7 mouse cellular contexts compared by ENCODE assay signal in genomic region chr9:43729450-43730266, GRCm38 (mm10). TPM values are rescaled to one million over a fixed set of nuclear protein-coding genes. Genes with fewer than 3 reads are reported as not detected.
A peak's percentile ranks its signal among the peaks of the same experiment; 100 is the strongest.
DNase-seq lines count a peak whose midpoint lies in the region; ATAC-seq and TF ChIP-seq lines count a peak whose summit lies in the region.

No protein-coding gene starts in this region.

- H3K9me3 ChIP-seq in liver, embryonic 11.5 days (ENCODE audit: control insufficient read depth, low read length) = no peaks in the 10 kb centered on the region
- H3K9me3 ChIP-seq in forebrain, embryonic 14.5 days (replicated peaks; ENCODE audit: control insufficient read depth, low read length) = no peaks in the 10 kb centered on the region
- H3K9me3 ChIP-seq in intestine, postnatal 0 days (ENCODE audit: control insufficient read depth) = no peaks in the 10 kb centered on the region
- no peaks in the 10 kb centered on the region for H3K9me3 ChIP-seq in midbrain, embryonic 14.5 days (ENCODE audit: control insufficient read depth, low read length)

- no peak overlapping the region for H3K4me2 ChIP-seq in liver, embryonic 11.5 days
- H3K4me2 ChIP-seq in forebrain, embryonic 14.5 days (ENCODE audit: low read length) = no peak overlapping the region
- H3K4me2 ChIP-seq in intestine, postnatal 0 days (replicated peaks; ENCODE audit: low read depth) = 0 out of 2 replicates have a peak overlapping the region, but pooled peaks have one; percentile 21
- 0 out of 2 replicates have a peak overlapping the region, but pooled peaks have one; percentile 18 for H3K4me2 ChIP-seq in midbrain, embryonic 14.5 days (ENCODE audit: low read length)

- 0 out of 2 replicates have a peak, but pooled peaks have one; percentile 36 for ATAC-seq in liver, embryonic 11.5 days (replicated peaks; ENCODE audit: low FRiP score)
- no peak for ATAC-seq in forebrain, embryonic 14.5 days
- peak; percentile 94 for ATAC-seq in intestine, postnatal 0 days
- ATAC-seq in midbrain, embryonic 14.5 days (ENCODE audit: low FRiP score, low TSS enrichment) = no peak; the same call in 1 of the 2 replicates

- H3K4me1 ChIP-seq in liver, embryonic 11.5 days (replicated peaks; ENCODE audit: control insufficient read depth, insufficient read depth, low read length) = peaks cover 11% of the 10 kb centered on the region
- H3K4me1 ChIP-seq in forebrain, embryonic 14.5 days (ENCODE audit: control insufficient read depth, insufficient read depth, low read length) = peaks cover 13% of the 10 kb centered on the region
- H3K4me1 ChIP-seq in intestine, postnatal 0 days (replicated peaks; ENCODE audit: control insufficient read depth, insufficient read depth, low read length) = peaks cover 9% of the 10 kb centered on the region
- H3K4me1 ChIP-seq in midbrain, embryonic 14.5 days (ENCODE audit: control insufficient read depth, insufficient read depth, low read length) = peaks cover 20% of the 10 kb centered on the region

- DNase-seq in liver, embryonic 11.5 days (ENCODE audit: low spot score) = no peak
- no peak for DNase-seq in liver
- DNase-seq in forebrain, embryonic 14.5 days (ENCODE audit: low spot score) = no peak
- no peak for DNase-seq in midbrain, embryonic 14.5 days
- DNase-seq in cerebellum, adult 11-12 months = no peak
- no peak for DNase-seq in frontal cortex, postnatal 25 days (ENCODE audit: low spot score in 2 of 2)

- no peak overlapping the region for H3K27ac ChIP-seq in liver, embryonic 11.5 days (ENCODE audit: low read depth, low read length)
- no peak overlapping the region for H3K27ac ChIP-seq in forebrain, embryonic 14.5 days (ENCODE audit: low read depth, low read length)
- H3K27ac ChIP-seq in intestine, postnatal 0 days (ENCODE audit: low read depth, low read length) = peak overlapping the region; percentile 71; the same call in 1 of the 2 replicates
- no peak overlapping the region for H3K27ac ChIP-seq in midbrain, embryonic 14.5 days (replicated peaks; ENCODE audit: low read depth, low read length)

- peaks cover 3% of the 10 kb centered on the region; the same call in 1 of the 2 replicates for H3K27me3 ChIP-seq in liver, embryonic 11.5 days (replicated peaks; ENCODE audit: control insufficient read depth, insufficient read depth, low read length)
- no peaks in the 10 kb centered on the region for H3K27me3 ChIP-seq in forebrain, embryonic 14.5 days (replicated peaks; ENCODE audit: control insufficient read depth, insufficient read depth, low read length)
- no peaks in the 10 kb centered on the region for H3K27me3 ChIP-seq in intestine, postnatal 0 days (replicated peaks; ENCODE audit: control insufficient read depth, insufficient read depth, low read length)
- H3K27me3 ChIP-seq in midbrain, embryonic 14.5 days (ENCODE audit: control insufficient read depth, insufficient read depth, low read length) = no peaks in the 10 kb centered on the region

- H3K36me3 ChIP-seq in liver, embryonic 11.5 days (ENCODE audit: control insufficient read depth, insufficient read depth, low read length) = no peaks in the 10 kb centered on the region
- no peaks in the 10 kb centered on the region for H3K36me3 ChIP-seq in forebrain, embryonic 14.5 days (ENCODE audit: control insufficient read depth, insufficient read depth, low read length)
- no peaks in the 10 kb centered on the region for H3K36me3 ChIP-seq in intestine, postnatal 0 days (ENCODE audit: control insufficient read depth, insufficient read depth)
- no peaks in the 10 kb centered on the region for H3K36me3 ChIP-seq in midbrain, embryonic 14.5 days (ENCODE audit: control insufficient read depth, insufficient read depth, low read length)

- WGBS in liver, embryonic 11.5 days = 13% methylated on average over 10 of the region's 10 CpGs
- WGBS in forebrain, embryonic 14.5 days = 19% methylated on average over 10 of the region's 10 CpGs
- 6% methylated on average over 10 of the region's 10 CpGs for WGBS in intestine, postnatal 0 days
- 20% methylated on average over 10 of the region's 10 CpGs for WGBS in midbrain, embryonic 14.5 days

- no peak overlapping the region for H3K4me3 ChIP-seq in liver, embryonic 11.5 days (ENCODE audit: low read depth, low read length)
- no peak overlapping the region for H3K4me3 ChIP-seq in forebrain, embryonic 14.5 days (ENCODE audit: low read depth, low read length)
- H3K4me3 ChIP-seq in intestine, postnatal 0 days (ENCODE audit: low read depth, low read length) = no peak overlapping the region
- H3K4me3 ChIP-seq in midbrain, embryonic 14.5 days (replicated peaks; ENCODE audit: low read depth, low read length) = no peak overlapping the region

- no peak for TF ChIP-seq CTCF in intestine, postnatal 0 days (IDR thresholded peaks at IDR 0.05; ENCODE audit: low read depth)

- H3K9ac ChIP-seq in liver, embryonic 11.5 days (ENCODE audit: low read depth, low read length) = no peak overlapping the region
- 0 out of 2 replicates have a peak overlapping the region, but pooled peaks have one; percentile 25 for H3K9ac ChIP-seq in forebrain, embryonic 14.5 days (ENCODE audit: low read length)
- H3K9ac ChIP-seq in intestine, postnatal 0 days (ENCODE audit: low read depth, low read length) = no peak overlapping the region
- no peak overlapping the region; the same call in 1 of the 2 replicates for H3K9ac ChIP-seq in midbrain, embryonic 14.5 days (replicated peaks; ENCODE audit: low read length)

RNA-seq across cellular contexts. Expression of gene Nectin1, which starts 14.1 kb away (rescaled TPM):
- polyA plus RNA-seq in liver, embryonic 11.5 days (2014; fragmentation: Nextera tagmentation; extraction: Ambion mirVana) = 2.4 and 2.6 TPM in 2 replicates
- 8.5 and 10.8 TPM in 2 replicates for polyA plus RNA-seq in forebrain, embryonic 14.5 days (2014; fragmentation: Nextera tagmentation; extraction: Ambion mirVana)
- 4.7 and 5.5 TPM in 2 replicates for polyA plus RNA-seq in intestine, postnatal 0 days (2015; fragmentation: Nextera tagmentation; extraction: Ambion mirVana)
- polyA plus RNA-seq in midbrain, embryonic 14.5 days (2014; fragmentation: Nextera tagmentation; extraction: Ambion mirVana) = 16.7 and 21.0 TPM in 2 replicates

Comparison
In these comparisons a context has a peak if more than half of its experiments do, and no peak if none do; other contexts are left out.
1. ATAC-seq: peak in liver, embryonic 11.5 days (single experiment) and intestine, postnatal 0 days (single experiment); none in forebrain, embryonic 14.5 days (single experiment) and midbrain, embryonic 14.5 days (single experiment).
2. H3K4me2 ChIP-seq: peak in intestine, postnatal 0 days (single experiment) and midbrain, embryonic 14.5 days (single experiment); none in liver, embryonic 11.5 days (single experiment) and forebrain, embryonic 14.5 days (single experiment).